Mouse (Mus musculus) spleen, adult 2 months (tissue): Measurements from ENCODE around the gene Sdc4. TPM values are rescaled to one million over a fixed set of nuclear protein-coding genes. Genes with fewer than 3 reads are reported as not detected.
A peak's percentile ranks its signal among the peaks of the same experiment; 100 is the strongest.

Experiments
- DNase-seq, 2 experiments: peaks; one replicate each; pipeline versions ENCODE4 v3.0.0 to v3.0.0-alpha.2; 2012 to 2021; ENCODE audit warnings: low spot score in 2 of 2, low read depth in 1 of 2
- H3K27ac ChIP-seq: fragments of 200-500 bp; 2 replicates; pipeline ENCODE4 v1.5.1; 2012; ENCODE audit warnings: low read length, inconsistent platforms; ENCODE audit not compliant: insufficient read depth
- H3K27me3 ChIP-seq: fragments of 200-500 bp; 2 replicates; pipeline ENCODE4 v1.6.1; 2012; ENCODE audit warnings: mild to moderate bottlenecking, moderate library complexity, low read length, inconsistent platforms; ENCODE audit not compliant: control insufficient read depth, insufficient read depth
- H3K36me3 ChIP-seq: fragments of 200-500 bp; 2 replicates; pipeline ENCODE4 v1.6.1; 2012; ENCODE audit warnings: mild to moderate bottlenecking, low read length, inconsistent platforms; ENCODE audit not compliant: control insufficient read depth, insufficient read depth
- H3K4me1 ChIP-seq: fragments of 200-500 bp; 2 replicates; pipeline ENCODE4 v1.6.1; 2011; ENCODE audit warnings: inconsistent platforms; ENCODE audit not compliant: control insufficient read depth, insufficient read depth, insufficient read length
- H3K4me3 ChIP-seq: fragments of 200-500 bp; 2 replicates; pipeline ENCODE4 v1.5.1; 2011; ENCODE audit warnings: mild to moderate bottlenecking, inconsistent platforms; ENCODE audit not compliant: insufficient read depth, insufficient read length; ENCODE audit errors: extremely low read depth
- CTCF ChIP-seq: fragments of 200-500 bp; IDR thresholded peaks from 2 replicates; pipeline ENCODE4 v1.5.1; 2011; ENCODE audit warnings: mild to moderate bottlenecking, inconsistent platforms; ENCODE audit not compliant: insufficient read depth, insufficient read length, insufficient replicate concordance; ENCODE audit errors: extremely low read depth
- POLR2A ChIP-seq: fragments of 200-500 bp; IDR thresholded peaks from 2 replicates; pipeline ENCODE4 v1.6.1; 2011; ENCODE audit warnings: low read depth, low read length, inconsistent platforms
- WGBS: fragments of 180-500 bp; shearing (Covaris S2); methylation state at CpG from one replicate; pipeline ENCODE4 v1.1.7; 2018; 5-methylcytosine and 5-hydroxymethylcytosine counted together
- polyA plus RNA-seq: library from polyadenylated mRNA; depleted of rRNA; stranded (reverse); fragments of >200 nt; gene quantifications from 2 replicates; pipeline ENCODE4 v1.2.3, GENCODE M21; 2012

The Sdc4 gene
- polyA plus RNA-seq, 1 experiment, result 21.0 TPM

DNA sequence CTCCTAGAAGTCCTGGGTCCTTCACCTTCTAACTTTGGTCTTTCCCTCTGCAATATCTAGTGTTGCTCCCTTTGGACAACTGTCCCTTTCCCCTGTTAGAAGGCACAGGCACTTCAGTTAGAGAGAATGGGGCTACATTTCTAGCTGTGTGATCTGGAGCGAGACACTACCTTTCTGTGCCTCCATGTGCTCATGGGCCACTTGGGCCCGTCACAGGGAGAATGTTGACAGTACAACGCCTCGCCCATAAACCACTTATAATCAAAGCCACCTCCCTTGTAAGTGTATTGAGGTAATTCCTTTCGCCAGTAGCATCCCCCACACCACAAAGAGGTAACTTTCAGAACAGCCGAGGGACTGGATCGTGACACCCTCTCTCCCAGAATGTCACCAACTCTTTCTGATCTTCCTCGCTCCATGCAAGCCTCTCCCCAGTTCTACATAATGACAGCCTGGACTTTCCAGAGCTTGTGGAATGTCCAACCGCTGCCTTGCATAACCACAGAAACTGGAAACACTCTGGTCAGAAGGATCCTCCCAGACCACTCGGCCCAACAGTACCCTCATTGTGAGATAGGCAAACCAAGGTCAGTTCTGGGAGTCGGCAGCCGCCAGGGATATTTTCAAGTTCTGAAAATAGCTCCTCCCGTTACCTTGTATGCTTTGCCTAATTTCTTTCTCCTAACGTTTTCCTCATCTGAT is 5.8 kb upstream of the Sdc4 start:
- H3K4me3 ChIP-seq, result no peak overlapping the region
- H3K27ac ChIP-seq, result no peak overlapping the region
- no peak for TF ChIP-seq POLR2A
- WGBS, result 92% methylated on average over 14 of the region's 14 CpGs
- DNase-seq, result no peak
- no peaks in the 10 kb centered on the region for H3K36me3 ChIP-seq
- H3K4me1 ChIP-seq, result no peaks in the 10 kb centered on the region
- no peaks in the 10 kb centered on the region for H3K27me3 ChIP-seq

DNA sequence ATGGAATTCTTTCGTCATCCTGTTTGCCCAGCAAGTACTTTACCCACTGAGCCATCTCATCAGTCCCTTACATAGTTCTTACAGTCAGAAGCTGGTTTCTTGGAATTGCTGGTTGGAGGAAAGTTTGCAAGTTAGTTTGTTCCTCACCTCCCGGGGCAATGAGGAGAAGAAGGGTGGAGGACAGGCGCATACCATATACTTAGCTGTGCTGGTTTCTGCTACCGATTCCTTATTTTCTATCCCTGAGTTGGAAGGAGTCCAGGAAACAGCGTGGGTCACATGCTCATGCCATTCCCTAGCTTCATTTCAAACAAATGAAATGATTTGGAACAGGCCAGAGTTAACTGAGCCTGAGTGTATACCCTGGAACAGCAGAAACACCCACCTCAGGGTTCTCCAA is 5.2 kb upstream of the Sdc4 start:
- Histone ChIP-seq H3K27me3 (no peaks in the 10 kb centered on the region), H3K4me3 (no peak overlapping the region), H3K4me1 (peaks cover under 1% of the 10 kb centered on the region; the same call in 1 of the 2 replicates), H3K36me3 (no peaks in the 10 kb centered on the region), H3K27ac (no peak overlapping the region)
- no peak for DNase-seq
- 88% methylated on average over 5 of the region's 5 CpGs for WGBS
- no peak for TF ChIP-seq CTCF
- TF ChIP-seq POLR2A, result no peak

DNA sequence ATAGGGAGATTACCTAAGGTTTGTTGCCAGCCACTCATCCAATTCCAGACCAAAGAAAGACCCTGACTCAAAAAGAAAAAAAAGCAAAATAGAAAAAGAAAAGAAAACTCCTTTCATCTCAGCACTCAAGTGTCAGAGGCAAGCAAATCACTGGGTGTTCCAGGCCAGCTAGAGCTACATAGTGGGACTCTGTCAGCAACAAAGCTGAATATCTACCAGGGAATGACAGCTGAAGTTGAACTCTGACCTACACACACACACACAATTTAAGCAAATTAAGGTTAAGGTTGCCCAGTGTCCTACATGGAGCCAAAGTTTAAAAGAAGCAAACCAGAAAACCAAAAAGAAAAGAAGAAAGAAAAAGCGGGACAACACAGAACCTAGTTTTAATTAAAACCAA is 4.5 kb upstream of the Sdc4 start:
- DNase-seq, result no peak
- WGBS, result 78% methylated on average over 1 of the region's 1 CpGs
- H3K36me3 ChIP-seq, result no peaks in the 10 kb centered on the region
- peaks cover 5% of the 10 kb centered on the region; the same call in 1 of the 2 replicates for H3K4me1 ChIP-seq
- H3K4me3 ChIP-seq, result no peak overlapping the region
- no peak overlapping the region for H3K27ac ChIP-seq
- TF ChIP-seq CTCF, result no peak
- TF ChIP-seq POLR2A, result no peak
- H3K27me3 ChIP-seq, result no peaks in the 10 kb centered on the region

DNA sequence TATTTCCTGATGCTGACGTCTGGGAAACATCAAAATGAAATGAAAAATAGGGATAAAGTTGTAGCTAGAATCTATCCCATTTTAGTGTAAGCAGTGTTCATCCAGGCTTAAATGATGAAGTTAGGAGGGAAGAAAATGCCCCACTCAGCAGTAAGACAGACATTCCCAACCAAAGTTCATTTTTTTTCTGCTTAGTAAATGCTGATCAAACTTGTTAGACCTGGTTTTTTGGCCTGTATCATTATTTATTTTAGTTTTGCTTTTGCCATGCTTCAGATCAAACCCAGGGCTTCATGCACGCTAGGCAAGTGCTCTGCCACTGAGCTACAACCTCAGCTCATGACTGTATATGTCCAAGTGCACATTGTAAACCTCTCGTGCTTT is 2.4 kb upstream of the Sdc4 start:
- no peaks in the 10 kb centered on the region for H3K27me3 ChIP-seq
- TF ChIP-seq CTCF, result no peak
- no peak for TF ChIP-seq POLR2A
- H3K4me1 ChIP-seq, result peaks cover 5% of the 10 kb centered on the region; the same call in 1 of the 2 replicates
- no peak overlapping the region for H3K4me3 ChIP-seq
- H3K27ac ChIP-seq, result no peak overlapping the region
- DNase-seq, result no peak
- 82% methylated on average over 3 of the region's 3 CpGs for WGBS
- H3K36me3 ChIP-seq, result no peaks in the 10 kb centered on the region

DNA sequence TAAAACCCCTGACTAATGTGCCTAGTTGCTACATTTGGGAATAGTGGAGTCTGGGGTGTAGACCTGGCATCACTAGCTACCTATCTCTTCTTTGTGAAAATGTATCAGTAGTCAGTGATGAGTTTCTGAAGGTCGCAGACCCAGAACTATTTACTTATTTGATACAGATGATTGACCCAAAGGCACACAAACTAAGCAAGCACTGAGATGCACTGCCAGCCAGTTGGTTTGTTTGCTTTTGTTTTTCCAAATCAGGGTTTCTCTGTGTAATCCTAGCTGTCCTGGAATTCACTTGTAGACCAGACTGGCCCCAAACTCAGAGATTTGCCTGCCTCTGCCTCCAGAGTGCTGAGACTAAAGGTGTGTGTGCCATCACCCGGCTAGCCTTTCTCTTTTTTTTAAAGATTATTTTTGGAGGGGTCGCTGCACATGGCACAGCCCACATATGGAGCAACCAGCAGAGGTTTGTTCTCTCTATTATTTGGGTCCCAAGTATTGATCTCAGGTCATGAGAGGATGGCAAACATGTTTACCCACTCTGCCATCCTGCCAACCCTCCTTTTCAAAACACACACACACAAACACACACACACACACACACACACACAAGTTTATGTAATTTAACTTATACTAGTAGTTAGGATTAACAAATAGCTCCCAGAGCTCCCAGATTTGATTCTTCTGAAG is 1.9 kb upstream of the Sdc4 start:
- 88% methylated on average over 3 of the region's 3 CpGs for WGBS
- TF ChIP-seq POLR2A, result no peak
- no peak for TF ChIP-seq CTCF
- H3K4me3 ChIP-seq, result no peak overlapping the region
- peaks cover 5% of the 10 kb centered on the region; the same call in 1 of the 2 replicates for H3K4me1 ChIP-seq
- no peak overlapping the region for H3K27ac ChIP-seq
- no peaks in the 10 kb centered on the region for H3K27me3 ChIP-seq
- no peak for DNase-seq
- H3K36me3 ChIP-seq, result no peaks in the 10 kb centered on the region

DNA sequence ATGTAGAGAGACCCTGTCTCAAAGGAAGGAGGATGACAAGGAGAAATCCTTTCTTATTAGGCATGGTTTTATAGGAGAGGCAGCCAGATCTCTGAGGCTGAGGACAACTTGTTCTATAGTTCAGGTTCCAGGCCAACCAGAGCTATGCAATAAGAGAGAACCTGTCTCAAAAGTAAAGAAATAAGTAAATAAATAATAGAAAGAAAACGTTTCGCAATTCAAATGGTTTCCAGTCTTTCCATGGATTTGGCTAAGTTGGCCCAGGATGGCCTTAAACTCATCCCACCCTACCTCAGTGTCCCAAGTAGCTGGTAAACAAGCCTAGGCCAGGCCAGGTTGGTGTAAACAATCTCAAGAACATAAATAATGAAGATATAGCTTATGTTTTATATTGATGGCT is 1.0 kb upstream of the Sdc4 start:
- Histone ChIP-seq H3K27ac (no peak overlapping the region), H3K27me3 (no peaks in the 10 kb centered on the region), H3K36me3 (no peaks in the 10 kb centered on the region), H3K4me3 (no peak overlapping the region), H3K4me1 (peaks cover 13% of the 10 kb centered on the region; the same call in 1 of the 2 replicates)
- no peak for TF ChIP-seq CTCF
- TF ChIP-seq POLR2A, result no peak
- DNase-seq, result no peak
- 89% methylated on average over 2 of the region's 2 CpGs for WGBS

DNA sequence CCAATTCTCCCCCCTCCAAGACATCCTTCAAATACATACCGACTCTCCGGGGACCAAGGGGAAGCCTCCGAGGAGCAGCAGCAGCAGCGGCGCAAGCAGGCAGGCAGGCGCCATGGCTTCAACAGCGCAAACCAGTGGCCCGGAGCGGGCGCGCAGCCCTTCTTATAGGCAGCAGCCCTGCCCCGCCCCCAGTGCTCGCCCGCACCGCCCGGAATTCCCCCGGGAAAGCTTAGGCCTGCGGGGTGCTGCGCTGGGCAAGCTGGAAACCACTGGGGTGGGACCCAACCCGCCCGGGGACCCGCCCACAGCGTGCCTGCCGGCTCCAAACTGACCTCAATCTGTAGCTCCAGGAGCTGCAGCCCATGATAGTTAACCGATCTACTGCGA is 643 bp downstream of the Sdc4 start:
- H3K4me3 ChIP-seq, result peak overlapping the region; percentile 73
- peak in 1 of 2 experiments; percentile 84 for DNase-seq
- no peaks in the 10 kb centered on the region for H3K36me3 ChIP-seq
- H3K27me3 ChIP-seq, result no peaks in the 10 kb centered on the region
- TF ChIP-seq CTCF, result no peak
- TF ChIP-seq POLR2A, result peak; percentile 70
- WGBS, result under 1% methylated on average over 26 of the region's 26 CpGs
- peak overlapping the region; percentile 93 for H3K27ac ChIP-seq
- H3K4me1 ChIP-seq, result peaks cover 21% of the 10 kb centered on the region; the same call in 1 of the 2 replicates
